Mouse (Mus musculus) neural tube, embryonic 13.5 days (tissue): ENCODE data around the gene Scn5a. TPM values are rescaled to one million over a fixed set of nuclear protein-coding genes. Genes with fewer than 3 reads are reported as not detected.

Source experiments
- ATAC-seq: fragments of 200-750 bp; cut with Nextera tagmentation; 2 replicates; pipeline ENCODE4 v1.8.0; 2017; ENCODE audit warnings: low read depth, mild to moderate bottlenecking, moderate TSS enrichment, moderate library complexity
- H3K27ac ChIP-seq: fragments of 300-500 bp; sonication (generic); replicated peaks from 2 replicates; pipeline ENCODE4 v1.5.1; 2015; ENCODE audit warnings: moderate library complexity, mild to moderate bottlenecking, inconsistent platforms
- H3K27me3 ChIP-seq: fragments of 300-500 bp; sonication (generic); 2 replicates; pipeline ENCODE4 v1.6.1; 2015; ENCODE audit warnings: mild to moderate bottlenecking, inconsistent platforms
- H3K36me3 ChIP-seq: fragments of 300-500 bp; sonication (generic); 2 replicates; pipeline ENCODE4 v1.6.1; 2015; ENCODE audit warnings: mild to moderate bottlenecking, inconsistent platforms
- H3K4me1 ChIP-seq: fragments of 300-500 bp; sonication (generic); replicated peaks from 2 replicates; pipeline ENCODE4 v1.6.1; 2015; ENCODE audit warnings: inconsistent platforms
- H3K4me2 ChIP-seq: fragments of 300-500 bp; sonication (generic); 2 replicates; pipeline ENCODE4 v1.6.1; 2015; ENCODE audit warnings: inconsistent platforms, mild to moderate bottlenecking, moderate library complexity
- H3K4me3 ChIP-seq: fragments of 300-500 bp; sonication (generic); 2 replicates; pipeline ENCODE4 v1.5.1; 2015; ENCODE audit warnings: mild to moderate bottlenecking, inconsistent platforms
- H3K9ac ChIP-seq: fragments of 300-500 bp; sonication (generic); 2 replicates; pipeline ENCODE4 v1.6.1; 2015; ENCODE audit warnings: moderate library complexity, mild to moderate bottlenecking, inconsistent platforms
- H3K9me3 ChIP-seq: fragments of 300-500 bp; sonication (generic); 2 replicates; pipeline ENCODE4 v1.6.1; 2016; ENCODE audit warnings: inconsistent platforms
- WGBS: fragments of 180-500 bp; shearing (Covaris S2); methylation state at CpG from one replicate; pipeline ENCODE4 v1.1.7; 2015; 5-methylcytosine and 5-hydroxymethylcytosine counted together
- polyA plus RNA-seq: library from polyadenylated mRNA; unstranded; fragments of >200 nt; fragmentation: Nextera tagmentation; extraction: Ambion mirVana; gene quantifications from 2 replicates; pipeline ENCODE4 v1.2.1, GENCODE M21; 2015

Gene Scn5a
- polyA plus RNA-seq, 1 experiment from 2014 or later = 1.1 TPM

GRCm38 (mm10) chr9:119497546-119498246, 81.1 kb downstream of the Scn5a start:
- Histone ChIP-seq H3K27me3 (no peaks in the 10 kb centered on the region), H3K4me1 (no peaks in the 10 kb centered on the region), H3K27ac (no peak overlapping the region), H3K4me2 (no peak overlapping the region), H3K9me3 (no peaks in the 10 kb centered on the region), H3K36me3 (no peaks in the 10 kb centered on the region), H3K9ac (no peak overlapping the region), H3K4me3 (no peak overlapping the region)
- ATAC-seq = no peak
- whole genome bisulfite sequencing = 85% methylated on average over 15 of the region's 15 CpGs

DNA sequence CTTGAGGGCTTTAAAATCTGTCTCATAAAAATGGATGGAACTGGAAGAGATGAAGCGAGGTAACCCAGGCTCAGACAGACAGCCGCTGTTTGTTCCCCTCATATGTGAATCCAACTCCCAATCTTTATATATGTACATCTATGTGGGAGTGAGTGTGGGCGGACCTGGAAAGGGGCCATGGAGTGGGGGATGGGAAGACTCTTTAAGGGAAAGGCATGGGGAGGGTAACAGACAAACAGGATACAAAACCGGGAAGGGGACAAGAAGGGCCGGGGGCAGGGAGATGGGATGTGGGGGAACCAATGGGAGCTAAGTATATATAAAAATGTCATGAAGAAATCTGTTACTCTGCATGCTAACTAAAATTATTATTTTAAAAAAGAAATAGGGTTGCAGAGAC, 81.9 kb downstream of the Scn5a start:
- ATAC-seq = no peak
- no peak overlapping the region for H3K4me3 ChIP-seq
- no peak overlapping the region for H3K4me2 ChIP-seq
- H3K9me3 ChIP-seq = no peaks in the 10 kb centered on the region
- no peaks in the 10 kb centered on the region for H3K27me3 ChIP-seq
- no peaks in the 10 kb centered on the region for H3K4me1 ChIP-seq
- 78% methylated on average over 5 of the region's 5 CpGs for WGBS
- no peak overlapping the region for H3K27ac ChIP-seq
- H3K9ac ChIP-seq = no peak overlapping the region
- H3K36me3 ChIP-seq = no peaks in the 10 kb centered on the region

DNA sequence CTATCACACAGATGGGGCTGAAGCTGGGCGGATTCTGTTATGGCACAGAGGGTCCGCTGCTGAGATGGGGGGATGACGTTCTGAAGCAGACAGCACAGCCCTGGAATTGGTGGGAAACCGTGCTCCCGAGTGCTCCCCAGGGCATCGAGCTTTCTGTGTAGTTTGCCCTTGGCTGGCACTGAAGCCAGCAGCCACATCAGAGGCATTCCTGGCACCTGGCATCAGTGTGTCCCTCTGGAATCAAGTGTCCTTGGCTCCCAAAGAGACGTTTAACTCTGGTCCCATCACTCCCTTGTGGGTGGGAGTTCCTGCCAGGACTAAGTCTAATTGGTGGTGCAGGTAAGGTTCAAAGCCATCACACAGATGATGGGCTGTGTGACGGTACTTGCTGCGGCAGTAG, 82.5 kb downstream of the Scn5a start:
- H3K4me3 ChIP-seq = no peak overlapping the region
- no peak for ATAC-seq
- 86% methylated on average over 9 of the region's 9 CpGs for WGBS

GRCm38 (mm10) chr9:119484868-119485267, 93.9 kb downstream of the Scn5a start:
- WGBS = 89% methylated on average over 13 of the region's 13 CpGs
- Histone ChIP-seq H3K27ac (no peak overlapping the region), H3K9ac (no peak overlapping the region), H3K4me2 (no peak overlapping the region), H3K36me3 (no peaks in the 10 kb centered on the region), H3K27me3 (no peaks in the 10 kb centered on the region), H3K9me3 (no peaks in the 10 kb centered on the region), H3K4me1 (peaks cover 14% of the 10 kb centered on the region), H3K4me3 (no peak overlapping the region)
- no peak for ATAC-seq

More for the DNA sequence above, 82.5 kb downstream of the Scn5a start:
- H3K27ac ChIP-seq = no peak overlapping the region
- H3K9ac ChIP-seq = no peak overlapping the region
- no peaks in the 10 kb centered on the region for H3K4me1 ChIP-seq
- no peak overlapping the region for H3K4me2 ChIP-seq
- no peaks in the 10 kb centered on the region for H3K36me3 ChIP-seq
- H3K27me3 ChIP-seq = no peaks in the 10 kb centered on the region
- no peaks in the 10 kb centered on the region for H3K9me3 ChIP-seq

GRCm38 (mm10) chr9:119484420-119484819, 94.4 kb downstream of the Scn5a start:
- Histone ChIP-seq H3K27me3 (no peaks in the 10 kb centered on the region), H3K9ac (0 out of 2 replicates have a peak overlapping the region, but pooled peaks have one; percentile 1), H3K36me3 (no peaks in the 10 kb centered on the region), H3K4me2 (no peak overlapping the region), H3K4me3 (no peak overlapping the region), H3K9me3 (no peaks in the 10 kb centered on the region), H3K27ac (no peak overlapping the region), H3K4me1 (peaks cover 18% of the 10 kb centered on the region)
- ATAC-seq = no peak
- 53% methylated on average over 9 of the region's 9 CpGs for WGBS

DNA sequence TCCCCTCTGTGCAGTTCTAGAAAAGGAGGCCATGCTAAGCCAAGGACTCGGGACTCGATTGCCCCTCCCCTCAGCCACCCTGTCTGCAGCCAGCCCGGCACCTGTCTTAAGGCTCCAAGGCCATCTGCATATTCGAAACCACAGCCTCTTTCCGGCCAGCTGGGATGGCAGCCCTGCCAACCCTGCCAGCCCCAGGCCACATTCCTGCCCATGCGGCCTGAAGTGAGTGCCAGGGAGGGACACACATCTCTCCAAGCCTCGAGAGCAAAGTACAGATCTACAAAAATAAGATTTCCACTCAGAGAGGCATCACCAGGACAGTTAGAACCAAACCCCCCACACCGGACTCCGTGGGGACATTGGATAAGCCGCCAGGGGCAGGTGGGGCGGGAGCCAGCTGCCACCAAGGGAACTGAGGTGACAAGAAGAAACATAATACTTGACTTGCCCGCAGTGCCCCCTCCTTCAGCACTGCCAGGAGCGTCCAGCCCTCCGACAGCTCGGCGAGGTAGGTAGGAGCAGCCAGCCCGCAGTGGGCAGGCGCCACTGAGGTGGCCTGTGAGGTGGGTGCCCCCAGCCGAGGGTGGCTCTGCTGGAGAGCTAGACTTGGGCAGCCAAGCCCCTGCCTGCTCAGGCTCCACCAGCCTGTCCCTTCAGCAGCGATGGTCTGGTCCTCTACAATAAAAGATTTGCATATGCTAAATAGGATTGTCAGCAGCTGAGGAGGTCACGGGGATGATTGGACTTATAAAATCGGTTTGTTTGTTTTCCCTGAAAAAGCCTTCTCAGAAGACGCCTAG, 95.1 kb downstream of the Scn5a start:
- no peak overlapping the region for H3K27ac ChIP-seq
- ATAC-seq = peak; percentile 29; the same call in 1 of the 2 replicates
- peak overlapping the region; percentile 1; the same call in 1 of the 2 replicates for H3K9ac ChIP-seq
- H3K4me1 ChIP-seq = peaks cover 25% of the 10 kb centered on the region
- WGBS = 37% methylated on average over 23 of the region's 23 CpGs
- no peak overlapping the region for H3K4me2 ChIP-seq
- H3K36me3 ChIP-seq = no peaks in the 10 kb centered on the region
- no peaks in the 10 kb centered on the region for H3K9me3 ChIP-seq
- no peak overlapping the region for H3K4me3 ChIP-seq
- no peaks in the 10 kb centered on the region for H3K27me3 ChIP-seq

DNA sequence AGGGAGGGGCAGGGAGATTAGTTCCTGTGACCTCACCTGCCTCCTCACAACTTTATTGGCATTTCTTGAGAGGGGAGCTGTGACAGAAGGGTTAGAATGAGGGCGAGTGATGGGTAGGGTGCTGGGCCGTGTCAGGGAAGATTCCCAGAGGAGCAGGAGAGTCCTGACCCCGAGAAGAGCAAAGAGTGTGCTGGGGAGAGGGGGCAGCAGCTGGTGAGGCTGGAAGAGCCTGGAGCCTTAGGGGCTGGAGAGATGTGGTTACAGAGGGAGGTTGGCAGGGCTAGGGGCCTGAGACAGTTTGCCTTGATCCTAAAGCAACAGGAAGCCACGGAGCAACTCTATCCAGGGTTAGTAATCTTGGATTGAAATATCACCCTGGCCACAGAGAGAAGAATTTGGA, 97.2 kb downstream of the Scn5a start:
- Histone ChIP-seq H3K36me3 (no peaks in the 10 kb centered on the region), H3K9me3 (no peaks in the 10 kb centered on the region), H3K9ac (no peak overlapping the region), H3K4me2 (no peak overlapping the region), H3K27me3 (no peaks in the 10 kb centered on the region), H3K4me1 (peaks cover 39% of the 10 kb centered on the region), H3K27ac (no peak overlapping the region), H3K4me3 (no peak overlapping the region)
- ATAC-seq = no peak
- WGBS = 78% methylated on average over 4 of the region's 4 CpGs

GRCm38 (mm10) chr9:119479297-119479696, 99.5 kb downstream of the Scn5a start:
- Histone ChIP-seq H3K27me3 (no peaks in the 10 kb centered on the region), H3K4me1 (peaks cover 36% of the 10 kb centered on the region), H3K27ac (no peak overlapping the region), H3K9me3 (no peaks in the 10 kb centered on the region), H3K4me3 (no peak overlapping the region), H3K9ac (no peak overlapping the region), H3K4me2 (no peak overlapping the region), H3K36me3 (no peaks in the 10 kb centered on the region)
- WGBS = 42% methylated on average over 8 of the region's 8 CpGs
- no peak for ATAC-seq

GRCm38 (mm10) chr9:119478345-119478744, 100.5 kb downstream of the Scn5a start:
- peaks cover 27% of the 10 kb centered on the region for H3K4me1 ChIP-seq
- no peak overlapping the region for H3K4me2 ChIP-seq
- no peak overlapping the region for H3K9ac ChIP-seq
- H3K27ac ChIP-seq = no peak overlapping the region
- 57% methylated on average over 11 of the region's 11 CpGs for WGBS
- no peaks in the 10 kb centered on the region for H3K36me3 ChIP-seq
- no peak overlapping the region for H3K4me3 ChIP-seq
- H3K9me3 ChIP-seq = no peaks in the 10 kb centered on the region
- H3K27me3 ChIP-seq = no peaks in the 10 kb centered on the region
- no peak for ATAC-seq

GRCm38 (mm10) chr9:119477754-119478153, 101.1 kb downstream of the Scn5a start:
- Histone ChIP-seq H3K27ac (no peak overlapping the region), H3K4me2 (no peak overlapping the region), H3K36me3 (no peaks in the 10 kb centered on the region), H3K4me1 (peaks cover 27% of the 10 kb centered on the region), H3K9ac (peak overlapping the region; percentile 34; the same call in 1 of the 2 replicates), H3K9me3 (no peaks in the 10 kb centered on the region), H3K4me3 (no peak overlapping the region), H3K27me3 (no peaks in the 10 kb centered on the region)
- WGBS = 3% methylated on average over 6 of the region's 6 CpGs
- ATAC-seq = peak; percentile 41; the same call in 1 of the 2 replicates

DNA sequence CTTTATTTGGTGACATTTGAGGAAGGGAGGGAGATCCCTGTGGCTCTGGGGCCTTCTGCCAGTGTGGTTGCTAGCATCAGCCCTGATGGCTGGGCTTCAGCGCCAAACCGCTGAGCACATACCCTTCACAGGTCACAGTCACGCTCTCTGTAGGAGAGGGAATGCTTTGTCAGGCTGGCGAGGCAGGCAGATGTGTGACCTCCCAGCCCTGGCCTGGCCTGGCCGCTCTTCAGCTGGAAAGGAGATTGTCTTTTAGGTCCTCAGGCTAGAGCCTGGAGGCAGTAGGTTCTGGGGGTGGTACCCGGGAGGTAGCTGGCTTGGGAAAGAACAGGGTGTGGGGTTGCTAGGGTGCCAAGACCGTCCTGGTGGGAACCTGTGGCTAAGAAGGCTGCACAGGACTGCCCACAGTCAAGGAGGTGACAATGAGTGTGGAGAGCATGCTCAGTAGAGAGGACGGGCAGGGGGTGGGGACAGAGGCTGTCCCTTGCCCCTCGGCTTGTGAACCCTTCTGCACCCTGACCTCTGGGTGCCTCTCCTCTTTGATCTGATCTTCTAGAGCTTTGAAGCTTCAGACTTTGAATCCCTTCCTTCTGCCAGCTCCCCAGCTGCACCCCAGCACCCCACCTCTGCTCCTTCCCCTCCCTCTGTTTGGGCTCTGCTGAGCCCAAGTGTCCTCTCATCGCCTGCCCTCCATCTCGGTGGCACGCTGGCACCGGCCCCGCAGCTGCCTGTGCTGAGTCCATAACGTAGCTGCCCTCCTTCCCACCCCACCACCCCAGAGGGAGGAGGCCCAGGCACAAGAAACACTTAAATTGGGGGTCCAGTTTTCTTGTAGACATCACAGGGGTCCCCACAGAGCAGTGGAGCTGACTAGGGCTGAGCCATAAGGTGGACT, 103.9 kb downstream of the Scn5a start:
- Histone ChIP-seq H3K4me1 (peaks cover 27% of the 10 kb centered on the region), H3K27ac (no peak overlapping the region), H3K27me3 (no peaks in the 10 kb centered on the region), H3K9ac (no peak overlapping the region), H3K9me3 (no peaks in the 10 kb centered on the region), H3K4me3 (no peak overlapping the region), H3K4me2 (no peak overlapping the region), H3K36me3 (peaks cover 8% of the 10 kb centered on the region; the same call in 1 of the 2 replicates)
- 59% methylated on average over 15 of the region's 15 CpGs for WGBS
- ATAC-seq = no peak; the same call in 1 of the 2 replicates
